Comparison of ENCODE assay signal across 10 mouse cellular contexts in genomic region chr10:93247902-93248301, GRCm38 (mm10).
DNase-seq lines count a peak whose midpoint lies in the region; ATAC-seq and TF ChIP-seq lines count a peak whose summit lies in the region.
"Had no signal": no experiment of that assay in that cellular context is flagged by ENCODE, and none has a peak within 500 bp of the region (broad histone marks: within the 10 kb centered on the region; RNA-seq: fewer than 3 reads in every experiment).

No protein-coding gene starts in this region.

- H3K4me3 ChIP-seq in heart, embryonic 13.5 days = no peak overlapping the region
- H3K4me3 ChIP-seq in midbrain, embryonic 13.5 days (replicated peaks) = no peak overlapping the region
- no peak overlapping the region for H3K4me3 ChIP-seq in midbrain, embryonic 14.5 days (replicated peaks; ENCODE audit: low read depth, low read length)
- H3K4me3 ChIP-seq in heart, embryonic 15.5 days = no peak overlapping the region
- no peak overlapping the region for H3K4me3 ChIP-seq in stomach, postnatal 0 days (ENCODE audit: low read depth, low read length)
- H3K4me3 ChIP-seq: megakaryocyte, embryonic 14.5 days had no signal

- no peak for DNase-seq in heart, postnatal 14 days
- no peak for DNase-seq in midbrain, embryonic 14.5 days
- no peak for DNase-seq in stomach, postnatal 0 days (ENCODE audit: low spot score)
- DNase-seq in cerebellum, adult 8-10 months = no peak
- DNase-seq: embryo, embryonic 11 days; right cerebral cortex, adult 18-20 months had no signal

- no peaks in the 10 kb centered on the region for H3K9me3 ChIP-seq in heart, embryonic 13.5 days
- no peaks in the 10 kb centered on the region for H3K9me3 ChIP-seq in midbrain, embryonic 13.5 days
- no peaks in the 10 kb centered on the region for H3K9me3 ChIP-seq in midbrain, embryonic 14.5 days (ENCODE audit: control insufficient read depth, low read length)
- no peaks in the 10 kb centered on the region for H3K9me3 ChIP-seq in heart, embryonic 15.5 days (replicated peaks)
- H3K9me3 ChIP-seq in stomach, postnatal 0 days (ENCODE audit: control insufficient read depth, low read length) = no peaks in the 10 kb centered on the region
- H3K9me3 ChIP-seq: megakaryocyte, embryonic 14.5 days had no signal

- peak overlapping the region; percentile 67 for H3K27ac ChIP-seq in heart, embryonic 13.5 days (replicated peaks)
- H3K27ac ChIP-seq in midbrain, embryonic 13.5 days = peak overlapping the region; percentile 2; the same call in 1 of the 2 replicates
- H3K27ac ChIP-seq in midbrain, embryonic 14.5 days (replicated peaks; ENCODE audit: low read depth, low read length) = no peak overlapping the region
- peak overlapping the region; percentile 78 for H3K27ac ChIP-seq in heart, embryonic 15.5 days
- H3K27ac ChIP-seq in stomach, postnatal 0 days (replicated peaks) = peak overlapping the region; percentile 59; the same call in 1 of the 2 replicates

- no peak overlapping the region for H3K9ac ChIP-seq in heart, embryonic 13.5 days
- H3K9ac ChIP-seq in midbrain, embryonic 13.5 days (replicated peaks) = no peak overlapping the region
- no peak overlapping the region for H3K9ac ChIP-seq in midbrain, embryonic 14.5 days (replicated peaks; ENCODE audit: low read length)
- H3K9ac ChIP-seq in heart, embryonic 15.5 days = no peak overlapping the region
- no peak overlapping the region for H3K9ac ChIP-seq in stomach, postnatal 0 days (ENCODE audit: low read length)

- no peak for TF ChIP-seq EP300 in stomach, postnatal 0 days (optimal IDR thresholded peaks at IDR 0.05)

- ATAC-seq in heart, embryonic 13.5 days (ENCODE audit: extremely low read depth, insufficient number of reproducible peaks, low FRiP score, low TSS enrichment) = no peak
- no peak for ATAC-seq in midbrain, embryonic 13.5 days
- no peak for ATAC-seq in midbrain, embryonic 14.5 days (ENCODE audit: low FRiP score, low TSS enrichment)
- peak; percentile 56 for ATAC-seq in heart, embryonic 15.5 days (replicated peaks; ENCODE audit: insufficient number of reproducible peaks, insufficient read depth, low FRiP score, low read depth)
- no peak for ATAC-seq in stomach, postnatal 0 days (ENCODE audit: low FRiP score, low TSS enrichment)

- H3K4me2 ChIP-seq in heart, embryonic 13.5 days = no peak overlapping the region
- H3K4me2 ChIP-seq in midbrain, embryonic 13.5 days (replicated peaks) = no peak overlapping the region
- no peak overlapping the region for H3K4me2 ChIP-seq in midbrain, embryonic 14.5 days (ENCODE audit: low read length)
- no peak overlapping the region for H3K4me2 ChIP-seq in heart, embryonic 15.5 days
- H3K4me2 ChIP-seq in stomach, postnatal 0 days (replicated peaks; ENCODE audit: low read depth) = no peak overlapping the region

- intact Hi-C loops in heart, postnatal 14 days (cut with DNase I) = no loop called here

- H3K4me1 ChIP-seq in heart, embryonic 13.5 days = peaks cover 35% of the 10 kb centered on the region
- H3K4me1 ChIP-seq in midbrain, embryonic 13.5 days (replicated peaks) = peaks cover 11% of the 10 kb centered on the region
- 0 out of 2 replicates have a peak, but pooled peaks cover 3% of the 10 kb centered on the region for H3K4me1 ChIP-seq in midbrain, embryonic 14.5 days (ENCODE audit: control insufficient read depth, insufficient read depth, low read length)
- H3K4me1 ChIP-seq in heart, embryonic 15.5 days (replicated peaks) = peaks cover 33% of the 10 kb centered on the region
- H3K4me1 ChIP-seq in stomach, postnatal 0 days (replicated peaks; ENCODE audit: control insufficient read depth, insufficient read depth) = peaks cover 4% of the 10 kb centered on the region

- TF ChIP-seq CTCF in stomach, postnatal 0 days (IDR thresholded peaks at IDR 0.05; ENCODE audit: low read depth) = no peak

- no peaks in the 10 kb centered on the region for H3K27me3 ChIP-seq in heart, embryonic 13.5 days (replicated peaks)
- H3K27me3 ChIP-seq in midbrain, embryonic 13.5 days = no peaks in the 10 kb centered on the region
- H3K27me3 ChIP-seq in midbrain, embryonic 14.5 days (ENCODE audit: control insufficient read depth, insufficient read depth, low read length) = no peaks in the 10 kb centered on the region
- H3K27me3 ChIP-seq in heart, embryonic 15.5 days = no peaks in the 10 kb centered on the region
- no peaks in the 10 kb centered on the region for H3K27me3 ChIP-seq in stomach, postnatal 0 days (ENCODE audit: control insufficient read depth, insufficient read depth, low read length)
- H3K27me3 ChIP-seq: megakaryocyte, embryonic 14.5 days had no signal

- WGBS in heart, embryonic 13.5 days = 43% methylated on average over 6 of the region's 6 CpGs
- WGBS in midbrain, embryonic 13.5 days = 69% methylated on average over 6 of the region's 6 CpGs
- 67% methylated on average over 6 of the region's 6 CpGs for WGBS in midbrain, embryonic 14.5 days
- 36% methylated on average over 6 of the region's 6 CpGs for WGBS in heart, embryonic 15.5 days
- 36% methylated on average over 6 of the region's 6 CpGs for WGBS in stomach, postnatal 0 days

- H3K36me3 ChIP-seq in heart, embryonic 13.5 days = peaks cover 62% of the 10 kb centered on the region
- peaks cover 14% of the 10 kb centered on the region; the same call in 1 of the 2 replicates for H3K36me3 ChIP-seq in midbrain, embryonic 13.5 days
- H3K36me3 ChIP-seq in midbrain, embryonic 14.5 days (ENCODE audit: control insufficient read depth, insufficient read depth, low read length) = peaks cover 9% of the 10 kb centered on the region; the same call in 1 of the 2 replicates
- peaks cover 12% of the 10 kb centered on the region for H3K36me3 ChIP-seq in heart, embryonic 15.5 days
- H3K36me3 ChIP-seq in stomach, postnatal 0 days (ENCODE audit: control insufficient read depth, insufficient read depth, low read length) = peaks cover 4% of the 10 kb centered on the region
